Mouse (Mus musculus) embryo, embryonic 11 days (tissue): ENCODE data around the gene Hrc.

Experiments used
- DNase-seq: peaks from one replicate; pipeline ENCODE4 v3.0.0-alpha.2; 2015

Hrc gene

DNA sequence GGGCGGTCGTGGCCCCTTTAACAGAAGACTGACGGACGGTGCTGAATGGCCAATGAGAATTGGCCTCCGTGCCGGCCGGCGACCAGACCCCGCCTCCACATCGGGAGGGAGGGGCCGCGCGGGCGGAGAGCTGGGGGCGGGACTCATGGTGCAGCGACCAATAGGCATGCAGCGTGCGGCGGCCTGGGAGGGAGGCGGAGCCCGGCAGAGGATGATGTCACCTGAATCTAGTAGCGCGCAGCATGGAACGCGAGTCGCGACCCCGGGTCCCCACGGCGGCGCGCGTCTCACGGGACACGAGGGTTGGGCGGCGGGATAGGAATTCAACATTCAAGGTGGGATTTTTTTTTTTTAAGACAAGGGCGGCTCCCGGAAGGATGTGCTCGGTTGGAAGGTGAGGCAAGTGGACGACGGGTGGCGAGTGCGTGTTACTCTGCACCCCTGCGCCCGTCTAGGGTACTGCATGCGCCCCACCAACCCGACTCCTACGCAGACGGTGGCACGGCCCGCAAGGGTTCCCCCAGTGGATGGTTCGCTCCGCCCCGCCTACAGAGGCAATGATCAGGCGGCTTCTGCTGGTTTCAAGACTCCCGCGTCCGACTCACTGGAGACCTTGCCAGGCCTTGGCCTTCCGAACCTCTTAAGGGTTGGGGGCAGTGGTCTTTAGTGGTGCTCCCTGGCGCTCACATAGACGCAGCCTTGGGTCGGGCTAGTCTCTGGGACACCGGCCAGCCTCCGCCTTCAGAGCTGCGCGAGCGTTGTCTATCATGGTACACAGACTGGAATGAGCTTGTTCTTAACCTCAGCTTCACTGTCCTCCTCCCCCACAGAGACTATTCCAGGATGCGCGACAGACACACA is 32.2 kb downstream of the Hrc start:
- DNase-seq: peak; percentile 97

- no peak for DNase-seq
These were observed 33.1 kb downstream of the Hrc start for GRCm38 (mm10) chr7:45368178-45368577.

GRCm38 (mm10) chr7:45369022-45369745 is 34.1 kb downstream of the Hrc start:
- no peak for DNase-seq

DNA sequence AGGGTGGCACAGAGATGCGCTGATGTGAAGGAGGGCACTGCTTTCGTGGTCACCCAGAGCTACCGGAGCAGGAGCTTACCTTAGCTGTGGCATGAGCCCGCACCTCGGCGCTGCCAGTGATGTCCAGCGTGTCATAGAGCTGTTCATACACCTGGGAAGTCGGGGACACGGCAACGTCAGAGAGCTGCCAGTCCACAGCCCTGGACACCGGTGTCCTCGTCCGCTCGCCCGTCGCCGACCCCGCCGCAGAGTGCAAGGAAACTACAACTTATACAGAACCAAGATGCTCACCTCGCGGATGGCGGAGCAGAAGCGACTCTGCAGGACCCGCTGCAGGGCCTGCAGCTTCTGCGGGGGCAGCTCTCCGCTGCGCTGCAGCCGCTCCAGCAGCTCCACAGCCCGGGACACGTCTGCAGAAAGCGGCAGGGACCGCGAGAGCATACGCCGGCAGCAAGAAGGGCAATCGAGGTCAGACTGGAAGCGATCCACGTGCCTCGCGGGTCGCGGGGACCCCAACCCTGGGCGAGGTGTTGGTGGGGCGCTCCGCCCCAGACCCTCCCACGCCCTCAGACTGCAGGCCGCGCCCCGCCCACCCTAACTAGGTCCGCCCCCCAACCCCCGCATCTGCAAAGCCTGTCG is 34.9 kb downstream of the Hrc start:
- no peak for DNase-seq

- DNase-seq: peak; percentile 93
These were observed 35.6 kb downstream of the Hrc start, which contains the start of gene Lin7b for GRCm38 (mm10) chr7:45370475-45371311. Lin7b (minus strand) TSS chr7:45370583.

GRCm38 (mm10) chr7:45372371-45372770 is 37.3 kb downstream of the Hrc start:
- no peak for DNase-seq

DNA sequence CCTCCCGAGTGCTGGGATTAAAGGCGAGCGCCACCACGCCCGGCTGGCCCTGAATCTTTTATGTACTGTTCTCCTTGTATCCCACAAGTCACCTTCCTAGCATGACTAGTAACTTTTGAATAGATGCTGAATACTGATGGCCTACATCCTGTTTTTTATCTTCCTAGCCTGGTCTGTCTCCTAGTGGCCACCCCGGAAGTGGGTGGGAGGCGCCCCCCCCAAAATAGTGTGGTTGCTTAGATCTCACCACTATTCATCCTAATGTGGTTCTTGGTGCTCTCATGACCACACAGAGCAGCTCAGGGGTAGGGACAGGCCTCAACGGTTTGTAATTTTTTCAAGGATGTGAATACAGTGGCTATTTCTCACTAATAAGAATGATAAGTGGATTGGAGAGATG is 39.5 kb downstream of the Hrc start:
- DNase-seq: no peak

- no peak for DNase-seq
These were observed 41.0 kb downstream of the Hrc start for GRCm38 (mm10) chr7:45376057-45376456.

GRCm38 (mm10) chr7:45386077-45386476 is 51.0 kb downstream of the Hrc start:
- DNase-seq: peak; percentile 22
